Mouse (Mus musculus) thymus, postnatal 10 days (tissue): ENCODE results near the gene Cga.

Source experiments
- DNase-seq, 2 experiments: peaks; one replicate each; pipeline ENCODE4 v3.0.0; 2021; ENCODE audit warnings: low spot score in 2 of 2

The Cga gene

GRCm38 (mm10) chr4:34893479-34893878 is at the start of gene Cga:
Gene Cga, plus strand, starts transcription at chr4:34893779.
- DNase-seq, result no peak

- DNase-seq, result no peak
Measured at GRCm38 (mm10) chr4:34843839-34844238, 49.7 kb upstream of the Cga start.

- peak; percentile 28 to 50 for DNase-seq
Measured at GRCm38 (mm10) chr4:34847679-34848309, 45.8 kb upstream of the Cga start.

- DNase-seq, result no peak
Measured at GRCm38 (mm10) chr4:34850156-34850555, 43.4 kb upstream of the Cga start.

GRCm38 (mm10) chr4:34852051-34852450 is 41.5 kb upstream of the Cga start:
- DNase-seq, result no peak

GRCm38 (mm10) chr4:34855966-34856365 is 37.6 kb upstream of the Cga start:
- no peak for DNase-seq

- no peak for DNase-seq
Measured at GRCm38 (mm10) chr4:34858903-34859302, 34.7 kb upstream of the Cga start.

- no peak for DNase-seq
Measured at GRCm38 (mm10) chr4:34859416-34859815, 34.2 kb upstream of the Cga start.

GRCm38 (mm10) chr4:34861438-34861837 is 32.1 kb upstream of the Cga start:
- no peak for DNase-seq

- DNase-seq, result no peak
Measured at GRCm38 (mm10) chr4:34869813-34870212, 23.8 kb upstream of the Cga start.

- no peak for DNase-seq
Measured at GRCm38 (mm10) chr4:34872896-34873495, 20.6 kb upstream of the Cga start.

GRCm38 (mm10) chr4:34874234-34874633 is 19.3 kb upstream of the Cga start:
- DNase-seq, result no peak

GRCm38 (mm10) chr4:34880921-34881650 is 12.5 kb upstream of the Cga start:
- peak in 1 of 2 experiments; percentile 32 for DNase-seq

- no peak for DNase-seq
Measured at GRCm38 (mm10) chr4:34881851-34882250, 11.7 kb upstream of the Cga start.

GRCm38 (mm10) chr4:34882291-34882769 is 11.2 kb upstream of the Cga start:
- DNase-seq, result peak; percentile 51 to 57

GRCm38 (mm10) chr4:34882818-34883217 is 10.8 kb upstream of the Cga start, which contains the start of gene Zfp292:
Gene Zfp292, minus strand, starts transcription at chr4:34882960.
- DNase-seq, result peak; percentile 91 to 92

- DNase-seq, result no peak
Measured at GRCm38 (mm10) chr4:34883366-34884029, 10.1 kb upstream of the Cga start.

GRCm38 (mm10) chr4:34885631-34886351 is 7.8 kb upstream of the Cga start:
- no peak for DNase-seq

- DNase-seq, result peak; percentile 75 to 76
Measured at GRCm38 (mm10) chr4:34886490-34887111, 7.0 kb upstream of the Cga start.

- DNase-seq, result no peak
Measured at GRCm38 (mm10) chr4:34887295-34887694, 6.3 kb upstream of the Cga start.
